Mouse (Mus musculus) hindbrain, postnatal 0 days (tissue): ENCODE data around the gene Tubg2. TPM values are rescaled to one million over a fixed set of nuclear protein-coding genes. Genes with fewer than 3 reads are reported as not detected.

Experiments
- ATAC-seq: fragments of 200-750 bp; cut with Nextera tagmentation; 2 replicates; pipeline ENCODE4 v1.8.0; 2017; ENCODE audit warnings: mild to moderate bottlenecking, moderate TSS enrichment, moderate library complexity
- DNase-seq: peaks from one replicate; pipeline ENCODE4 v3.0.0-alpha.2; 2015; ENCODE audit warnings: low spot score
- H3K27ac ChIP-seq: fragments of 300-500 bp; sonication (generic); 2 replicates; pipeline ENCODE4 v1.5.1; 2014; ENCODE audit warnings: mild to moderate bottlenecking
- H3K27me3 ChIP-seq: fragments of 300-500 bp; sonication (generic); 2 replicates; pipeline ENCODE4 v1.6.1; 2014; ENCODE audit warnings: low read length, mixed read lengths; ENCODE audit not compliant: insufficient read depth
- H3K36me3 ChIP-seq: fragments of 300-500 bp; sonication (generic); 2 replicates; pipeline ENCODE4 v1.6.1; 2014; ENCODE audit warnings: low read length, mixed read lengths; ENCODE audit not compliant: insufficient read depth
- H3K4me1 ChIP-seq: fragments of 300-500 bp; sonication (generic); 2 replicates; pipeline ENCODE4 v1.6.1; 2014; ENCODE audit warnings: antibody characterized with exemption, low read length, mixed read lengths; ENCODE audit not compliant: insufficient read depth
- H3K4me2 ChIP-seq: fragments of 300-500 bp; sonication (generic); 2 replicates; pipeline ENCODE4 v1.6.1; 2014; ENCODE audit warnings: low read depth, mild to moderate bottlenecking, low read length, moderate library complexity, mixed read lengths
- H3K4me3 ChIP-seq: fragments of 300-500 bp; sonication (generic); 2 replicates; pipeline ENCODE4 v1.5.1; 2014; ENCODE audit warnings: low read length
- H3K9ac ChIP-seq: fragments of 300-500 bp; sonication (generic); replicated peaks from 2 replicates; pipeline ENCODE4 v1.6.1; 2014; ENCODE audit warnings: mild to moderate bottlenecking, low read length, moderate library complexity, mixed read lengths
- H3K9me3 ChIP-seq: fragments of 300-500 bp; sonication (generic); 2 replicates; pipeline ENCODE4 v1.6.1; 2016; ENCODE audit warnings: low read length, mixed read lengths
- CTCF ChIP-seq: IDR thresholded peaks from 2 replicates; pipeline ENCODE4 v1.5.1; 2016; ENCODE audit warnings: antibody characterized with exemption, control low read depth, low read depth
- WGBS: fragments of 180-500 bp; shearing (Covaris S2); extraction: QIAGEN DNeasy Blood & Tissue Kit; methylation state at CpG from one replicate; pipeline ENCODE4 v1.1.7; 2014; 5-methylcytosine and 5-hydroxymethylcytosine counted together
- polyA plus RNA-seq: library from polyadenylated mRNA; unstranded; fragments of >200 nt; fragmentation: Nextera tagmentation; extraction: Ambion mirVana; gene quantifications from 2 replicates; pipeline ENCODE4 v1.2.1, GENCODE M21; 2015
- total RNA-seq: library from RNA; depleted of rRNA; stranded (reverse); fragments of >200 nt; gene quantifications from 2 replicates; pipeline ENCODE4 v1.2.3, GENCODE M21; 2014

Tubg2 gene
- total and polyA plus RNA-seq, 2 experiments from 2014 or later: 29.7 to 62.8 TPM

- 77% methylated on average over 15 of the region's 15 CpGs for WGBS
- H3K27me3 ChIP-seq: no peaks in the 10 kb centered on the region
- peaks cover 13% of the 10 kb centered on the region; the same call in 1 of the 2 replicates for H3K36me3 ChIP-seq
- H3K4me3 ChIP-seq: no peak overlapping the region
- TF ChIP-seq CTCF: no peak
- H3K4me2 ChIP-seq: peak overlapping the region; percentile 60; the same call in 1 of the 2 replicates
- ATAC-seq (no peak), DNase-seq (no peak)
- H3K4me1 ChIP-seq: peaks cover 2% of the 10 kb centered on the region
- H3K9ac ChIP-seq: no peak overlapping the region
- no peaks in the 10 kb centered on the region for H3K9me3 ChIP-seq
- no peak overlapping the region for H3K27ac ChIP-seq
These were observed 23.6 kb downstream of the Tubg2 start for GRCm38 (mm10) chr11:101179306-101179705.

DNA sequence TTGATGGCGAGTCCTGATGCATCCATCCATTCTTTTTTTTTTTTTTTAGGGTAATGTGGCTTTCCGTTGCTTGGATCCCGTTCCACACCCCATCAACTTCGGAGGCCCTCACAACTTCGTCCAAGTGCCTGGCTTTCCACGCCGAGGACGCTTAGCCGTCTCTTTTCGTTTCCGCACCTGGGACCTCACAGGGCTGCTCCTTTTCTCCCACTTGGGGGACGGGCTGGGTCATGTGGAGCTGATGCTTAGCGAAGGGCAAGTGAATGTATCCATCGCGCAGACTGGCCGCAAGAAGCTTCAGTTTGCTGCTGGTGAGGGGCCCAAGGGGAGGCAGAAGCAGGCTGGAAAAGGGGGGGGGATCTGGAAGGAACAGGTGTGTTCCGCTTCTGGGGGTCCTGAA lies 24.6 kb downstream of the Tubg2 start:
- TF ChIP-seq CTCF: no peak
- DNase-seq (no peak), ATAC-seq (no peak)
- Histone ChIP-seq H3K27ac (no peak overlapping the region), H3K4me1 (no peaks in the 10 kb centered on the region; the same call in 1 of the 2 replicates), H3K4me3 (no peak overlapping the region), H3K9ac (no peak overlapping the region), H3K4me2 (no peak overlapping the region), H3K9me3 (no peaks in the 10 kb centered on the region), H3K36me3 (peaks cover 22% of the 10 kb centered on the region), H3K27me3 (no peaks in the 10 kb centered on the region)
- WGBS: 75% methylated on average over 17 of the region's 17 CpGs

- no peak overlapping the region for H3K27ac ChIP-seq
- no peaks in the 10 kb centered on the region for H3K27me3 ChIP-seq
- H3K4me1 ChIP-seq: no peaks in the 10 kb centered on the region; the same call in 1 of the 2 replicates
- peak; percentile 91 for TF ChIP-seq CTCF
- DNase-seq: peak; percentile 84
- no peak overlapping the region for H3K4me3 ChIP-seq
- H3K9me3 ChIP-seq: no peaks in the 10 kb centered on the region
- no peak for ATAC-seq
- no peak overlapping the region for H3K9ac ChIP-seq
- peaks cover 22% of the 10 kb centered on the region for H3K36me3 ChIP-seq
- H3K4me2 ChIP-seq: no peak overlapping the region
- WGBS: 43% methylated on average over 10 of the region's 10 CpGs
These were observed 25.4 kb downstream of the Tubg2 start for GRCm38 (mm10) chr11:101180846-101181740.

DNA sequence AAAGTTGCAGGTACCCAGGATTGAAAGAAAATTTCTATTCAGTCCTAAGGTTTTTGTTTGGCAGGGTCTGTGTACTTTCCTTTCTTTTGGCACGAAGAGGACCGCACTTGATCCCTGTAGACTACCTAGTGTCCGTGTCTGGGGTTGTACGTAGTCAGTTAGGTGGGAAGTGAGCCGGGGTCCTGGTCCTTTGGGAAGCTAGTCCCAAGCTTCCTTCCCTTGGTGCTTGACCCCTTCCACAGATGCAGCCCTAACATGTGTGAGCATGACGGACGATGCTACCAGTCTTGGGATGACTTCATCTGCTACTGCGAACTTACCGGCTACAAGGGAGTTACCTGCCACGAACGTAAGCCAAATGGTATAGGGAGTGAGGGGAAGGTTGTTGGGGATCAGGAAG lies 26.3 kb downstream of the Tubg2 start:
- no peak overlapping the region for H3K4me3 ChIP-seq
- 92% methylated on average over 11 of the region's 11 CpGs for WGBS
- H3K4me2 ChIP-seq: no peak overlapping the region
- no peak overlapping the region for H3K27ac ChIP-seq
- DNase-seq: no peak
- no peaks in the 10 kb centered on the region for H3K27me3 ChIP-seq
- H3K36me3 ChIP-seq: peaks cover 22% of the 10 kb centered on the region
- no peak for TF ChIP-seq CTCF
- H3K4me1 ChIP-seq: no peaks in the 10 kb centered on the region; the same call in 1 of the 2 replicates
- no peak overlapping the region for H3K9ac ChIP-seq
- no peak for ATAC-seq
- no peaks in the 10 kb centered on the region for H3K9me3 ChIP-seq

GRCm38 (mm10) chr11:101182771-101183517 lies 27.2 kb downstream of the Tubg2 start:
- DNase-seq (no peak), ATAC-seq (no peak)
- Histone ChIP-seq H3K9ac (0 out of 2 replicates have a peak overlapping the region, but pooled peaks have one; percentile 9), H3K4me1 (no peaks in the 10 kb centered on the region), H3K4me3 (no peak overlapping the region), H3K27me3 (no peaks in the 10 kb centered on the region), H3K27ac (no peak overlapping the region), H3K9me3 (no peaks in the 10 kb centered on the region), H3K4me2 (no peak overlapping the region), H3K36me3 (peaks cover 22% of the 10 kb centered on the region)
- 67% methylated on average over 14 of the region's 14 CpGs for WGBS
- no peak for TF ChIP-seq CTCF

DNA sequence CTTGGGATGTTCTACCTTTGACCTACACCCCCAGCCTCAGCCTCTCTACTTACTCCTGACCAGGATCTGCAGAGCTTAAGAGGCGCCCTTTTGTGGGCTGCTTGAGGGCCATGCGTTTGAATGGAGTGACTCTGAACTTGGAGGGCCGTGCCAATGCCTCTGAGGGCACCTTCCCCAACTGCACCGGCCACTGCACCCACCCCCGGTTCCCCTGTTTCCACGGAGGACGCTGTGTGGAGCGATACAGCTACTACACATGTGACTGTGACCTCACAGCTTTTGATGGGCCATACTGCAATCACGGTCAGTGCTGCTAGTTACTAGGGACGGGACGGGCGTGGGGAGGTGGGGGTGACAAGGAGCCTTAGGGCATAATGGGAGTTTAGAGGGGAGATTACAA lies 29.3 kb downstream of the Tubg2 start:
- ATAC-seq: no peak

More for the DNA sequence above, 29.3 kb downstream of the Tubg2 start:
- Histone ChIP-seq H3K36me3 (peaks cover 22% of the 10 kb centered on the region), H3K27me3 (no peaks in the 10 kb centered on the region), H3K4me1 (peaks cover 7% of the 10 kb centered on the region), H3K27ac (no peak overlapping the region), H3K9ac (no peak overlapping the region), H3K9me3 (no peaks in the 10 kb centered on the region), H3K4me3 (no peak overlapping the region), H3K4me2 (no peak overlapping the region)
- no peak for DNase-seq
- WGBS: 91% methylated on average over 12 of the region's 12 CpGs
- no peak for TF ChIP-seq CTCF
